Mouse (Mus musculus): ENCODE data around the gene Gnai1. TPM values are rescaled to one million over a fixed set of nuclear protein-coding genes. Genes with fewer than 3 reads are reported as not detected.

Gnai1 gene
- total RNA-seq, 1 experiment from 2014 or later: 0.12 TPM

DNA sequence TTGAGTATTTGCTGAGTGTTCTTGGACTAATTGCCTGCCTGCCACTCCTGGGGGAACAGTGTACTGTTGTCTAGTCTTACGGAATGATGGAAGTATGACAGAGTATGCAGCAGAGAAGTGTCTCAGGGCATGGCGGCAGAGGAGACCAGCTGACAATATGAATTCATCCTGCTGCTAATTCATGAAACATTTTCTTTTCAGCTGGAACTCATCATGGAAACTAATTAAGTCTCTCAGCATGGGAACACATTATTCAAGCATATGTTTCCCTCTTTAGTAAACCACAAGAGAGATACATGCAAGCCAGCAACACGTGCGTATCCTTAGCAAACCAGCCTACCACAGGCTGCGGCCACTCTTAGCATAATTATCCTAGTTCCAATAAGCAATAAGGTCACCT, 67.4 kb downstream of the Gnai1 start:
- ATAC-seq (ENCODE audit: extremely low read depth, insufficient number of reproducible peaks, low FRiP score, poor library complexity, severe bottlenecking): no peak

DNA sequence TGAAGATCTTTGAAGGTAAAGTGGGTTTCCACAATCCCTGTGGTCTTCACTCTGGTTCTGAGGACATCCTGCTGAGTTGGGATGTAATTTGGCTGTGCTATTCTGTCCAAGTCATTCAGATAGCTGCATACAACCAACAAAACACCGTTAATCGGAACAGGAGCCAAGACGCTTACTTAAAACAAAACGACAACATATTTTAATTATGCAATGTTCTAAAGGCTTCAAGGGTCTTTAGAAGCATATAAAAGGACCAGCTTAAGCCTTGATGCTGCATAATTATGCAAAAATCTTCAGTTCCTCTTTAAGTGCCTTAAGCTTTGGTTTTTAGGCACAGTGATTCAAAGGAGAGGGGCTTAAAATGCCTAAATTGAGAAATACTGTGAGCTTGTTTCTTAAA, 70.6 kb downstream of the Gnai1 start:
- ATAC-seq (ENCODE audit: extremely low read depth, insufficient number of reproducible peaks, low FRiP score, poor library complexity, severe bottlenecking): no peak

- no peak for ATAC-seq (ENCODE audit: extremely low read depth, insufficient number of reproducible peaks, low FRiP score, poor library complexity, severe bottlenecking)
These were observed 71.5 kb downstream of the Gnai1 start for GRCm38 (mm10) chr5:18288694-18289093.

DNA sequence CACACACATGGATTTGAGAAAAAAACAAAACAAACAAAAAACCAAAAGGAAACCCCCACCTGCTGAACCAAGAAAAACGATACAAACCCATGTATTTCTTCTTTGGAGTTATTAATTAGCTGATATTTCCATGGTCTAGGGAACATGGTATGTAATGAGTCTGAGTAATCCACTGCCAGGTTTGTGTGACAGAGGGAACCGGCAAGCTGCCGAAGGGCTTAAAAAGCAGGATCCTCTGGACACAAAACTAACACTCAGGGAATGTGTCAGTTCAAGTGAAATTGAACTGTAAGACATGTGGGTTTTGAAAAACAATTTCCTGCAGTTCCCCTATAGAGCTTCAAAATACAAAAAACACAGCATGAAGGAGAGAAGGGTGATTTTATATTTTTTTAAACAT, 72.1 kb downstream of the Gnai1 start:
- no peak for ATAC-seq (ENCODE audit: extremely low read depth, insufficient number of reproducible peaks, low FRiP score, poor library complexity, severe bottlenecking)

- ATAC-seq (ENCODE audit: extremely low read depth, insufficient number of reproducible peaks, low FRiP score, poor library complexity, severe bottlenecking): no peak
These were observed 78.1 kb downstream of the Gnai1 start for GRCm38 (mm10) chr5:18282095-18282494.

DNA sequence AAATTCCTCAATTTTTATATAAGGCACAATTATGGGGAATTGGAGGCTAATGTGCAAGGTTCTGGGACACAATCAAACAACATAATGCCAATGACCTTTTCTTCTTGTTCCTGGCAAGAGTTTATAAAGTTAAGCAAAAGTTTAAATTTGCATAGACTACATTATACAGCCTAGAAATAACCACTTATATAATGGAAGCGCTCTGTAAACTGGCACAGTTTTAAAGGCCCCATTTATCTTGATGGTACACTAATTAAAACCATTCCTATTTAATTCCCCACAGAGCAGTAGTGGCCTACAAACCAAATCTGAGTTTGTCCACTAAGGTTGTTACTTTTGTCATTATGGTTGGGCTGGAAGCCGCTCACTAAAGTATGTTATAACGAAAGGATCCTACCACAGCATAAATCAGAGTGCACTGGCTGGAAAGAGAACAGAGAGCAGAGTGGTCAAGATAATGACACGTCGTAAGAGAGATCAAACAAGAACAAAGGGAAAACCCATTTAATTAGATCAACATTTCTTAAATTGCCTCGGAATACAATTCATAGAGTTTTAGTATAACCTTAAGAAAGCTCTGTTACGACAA, 85.7 kb downstream of the Gnai1 start:
- no peak for ATAC-seq (ENCODE audit: extremely low read depth, insufficient number of reproducible peaks, low FRiP score, poor library complexity, severe bottlenecking)

GRCm38 (mm10) chr5:18273291-18274284, 86.6 kb downstream of the Gnai1 start:
- ATAC-seq (ENCODE audit: extremely low read depth, insufficient number of reproducible peaks, low FRiP score, poor library complexity, severe bottlenecking): no peak

DNA sequence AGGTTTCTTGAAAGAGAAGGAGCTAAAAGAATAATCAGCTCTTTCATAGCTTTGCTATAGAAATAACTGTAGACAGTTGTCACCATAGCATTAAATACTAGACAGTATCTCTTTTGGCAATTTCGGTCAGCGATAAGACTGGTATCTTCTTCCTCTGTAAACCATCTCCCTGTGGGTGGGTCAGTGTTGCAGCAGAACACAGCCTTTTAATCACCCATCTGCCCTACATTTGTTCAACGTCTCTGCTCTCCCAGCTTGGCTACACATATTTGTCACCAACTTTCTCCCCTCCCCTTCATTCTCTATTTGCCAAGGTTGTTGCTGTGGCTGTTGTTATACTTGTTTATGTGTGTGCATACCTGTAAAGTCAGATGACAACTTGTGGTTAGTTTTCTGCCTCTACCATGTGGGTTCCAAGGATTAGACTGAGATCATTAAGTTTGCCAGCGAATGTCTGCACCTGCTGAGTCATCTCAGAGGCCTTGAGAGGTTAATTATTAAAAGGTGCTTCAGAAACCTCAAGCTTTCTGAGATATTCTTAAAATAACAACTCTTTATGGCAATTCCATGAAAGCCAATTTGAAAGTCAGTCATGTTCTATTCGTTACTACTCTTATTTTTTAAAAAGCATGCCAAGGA, 109.7 kb downstream of the Gnai1 start:
- ATAC-seq (ENCODE audit: extremely low read depth, insufficient number of reproducible peaks, low FRiP score, poor library complexity, severe bottlenecking): no peak

DNA sequence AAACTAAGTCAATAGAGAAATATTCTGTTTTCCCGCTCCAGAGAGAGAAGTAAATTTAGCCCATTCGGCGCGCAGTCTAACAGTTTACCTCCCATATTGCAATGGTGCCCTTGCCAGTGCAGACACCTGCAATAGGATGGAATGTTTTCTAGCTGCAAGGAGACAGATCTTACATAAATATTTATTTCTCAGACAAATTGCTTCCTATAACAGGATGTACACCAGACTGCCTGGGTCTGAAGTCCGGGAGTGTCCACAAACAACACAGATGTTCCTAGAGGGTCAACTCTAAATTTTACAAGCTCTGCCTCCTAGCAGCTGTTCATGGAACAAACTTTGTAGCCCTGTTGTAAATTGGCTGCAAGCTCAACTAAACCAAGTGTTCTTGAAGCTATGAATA, 111.0 kb downstream of the Gnai1 start:
- no peak for ATAC-seq (ENCODE audit: extremely low read depth, insufficient number of reproducible peaks, low FRiP score, poor library complexity, severe bottlenecking)

DNA sequence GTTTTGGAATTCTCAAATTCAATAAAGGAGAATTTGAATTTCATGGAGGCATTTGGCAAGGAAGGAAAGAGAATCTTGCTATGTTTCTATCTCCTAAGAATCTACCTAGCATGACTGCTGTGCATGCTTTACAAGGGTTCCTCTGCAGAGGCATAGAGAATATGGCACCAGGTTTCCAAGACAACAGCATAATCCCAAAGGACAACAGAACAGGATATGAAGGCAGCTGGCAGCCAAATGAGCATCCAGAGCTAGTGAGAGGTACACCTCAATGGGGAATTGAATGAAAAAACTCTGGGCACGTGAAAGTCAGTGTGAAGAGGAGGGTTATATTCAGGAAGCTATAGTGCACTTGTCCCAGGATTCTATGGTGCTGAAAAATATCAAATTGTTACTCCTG, 130.8 kb downstream of the Gnai1 start:
- no peak for ATAC-seq (ENCODE audit: extremely low read depth, insufficient number of reproducible peaks, low FRiP score, poor library complexity, severe bottlenecking)

GRCm38 (mm10) chr5:18228866-18229265, 131.3 kb downstream of the Gnai1 start:
- ATAC-seq (ENCODE audit: extremely low read depth, insufficient number of reproducible peaks, low FRiP score, poor library complexity, severe bottlenecking): no peak

DNA sequence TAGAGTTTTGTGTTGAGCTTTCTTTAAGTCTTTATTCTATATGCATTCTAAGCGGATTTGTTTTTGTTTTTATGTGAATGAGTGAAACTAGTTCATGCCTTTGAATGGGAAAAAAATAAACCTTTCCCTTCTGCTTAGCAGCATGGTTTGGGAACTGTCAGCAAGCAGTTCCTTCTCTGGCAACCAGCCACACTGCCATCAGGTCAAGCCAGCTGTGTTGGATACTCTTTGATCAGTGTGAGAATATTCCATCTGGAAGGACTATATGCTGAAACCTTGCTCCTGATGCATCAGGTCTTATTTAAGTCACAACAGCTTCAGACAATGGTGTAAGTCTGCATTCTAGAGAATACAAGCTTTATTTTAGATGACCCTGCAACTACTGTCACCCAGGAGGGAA, 139.3 kb downstream of the Gnai1 start:
- no peak for ATAC-seq (ENCODE audit: extremely low read depth, insufficient number of reproducible peaks, low FRiP score, poor library complexity, severe bottlenecking)

DNA sequence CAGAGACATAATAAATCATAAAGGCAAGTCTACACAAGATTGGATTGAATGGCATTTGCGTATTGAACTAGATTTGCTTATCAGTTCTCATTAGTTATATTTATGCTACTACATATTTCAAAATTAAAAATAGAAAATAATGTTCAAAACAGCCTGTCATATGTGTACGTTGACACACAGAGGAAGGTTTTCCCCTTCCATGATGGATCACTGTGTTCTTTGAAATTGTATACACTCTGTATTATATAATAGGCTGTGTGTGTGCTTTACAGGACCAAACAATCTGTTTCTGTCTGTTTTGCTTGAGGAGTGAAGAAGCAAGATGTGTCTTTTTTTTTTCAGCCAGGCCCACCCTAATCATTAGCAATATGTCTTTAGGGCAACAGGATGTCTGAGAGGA, 141.9 kb downstream of the Gnai1 start:
- ATAC-seq (ENCODE audit: extremely low read depth, insufficient number of reproducible peaks, low FRiP score, poor library complexity, severe bottlenecking): no peak

GRCm38 (mm10) chr5:18217856-18218255, 142.3 kb downstream of the Gnai1 start:
- no peak for ATAC-seq (ENCODE audit: extremely low read depth, insufficient number of reproducible peaks, low FRiP score, poor library complexity, severe bottlenecking)
